Mouse (Mus musculus): ENCODE data around the gene Thap7.

GRCm38 (mm10) chr16:17486505-17486904 lies 44.4 kb downstream of the Thap7 start:
- TF ChIP-seq CTCF (IDR thresholded peaks at IDR 0.05; ENCODE audit: insufficient read depth, low read length) (no peak), POLR2A (IDR thresholded peaks at IDR 0.05; ENCODE audit: borderline replicate concordance, extremely low read depth, low read depth, low read length) (no peak)
